Mouse (Mus musculus): ENCODE data around the gene Tmem206.

Tmem206 gene

DNA sequence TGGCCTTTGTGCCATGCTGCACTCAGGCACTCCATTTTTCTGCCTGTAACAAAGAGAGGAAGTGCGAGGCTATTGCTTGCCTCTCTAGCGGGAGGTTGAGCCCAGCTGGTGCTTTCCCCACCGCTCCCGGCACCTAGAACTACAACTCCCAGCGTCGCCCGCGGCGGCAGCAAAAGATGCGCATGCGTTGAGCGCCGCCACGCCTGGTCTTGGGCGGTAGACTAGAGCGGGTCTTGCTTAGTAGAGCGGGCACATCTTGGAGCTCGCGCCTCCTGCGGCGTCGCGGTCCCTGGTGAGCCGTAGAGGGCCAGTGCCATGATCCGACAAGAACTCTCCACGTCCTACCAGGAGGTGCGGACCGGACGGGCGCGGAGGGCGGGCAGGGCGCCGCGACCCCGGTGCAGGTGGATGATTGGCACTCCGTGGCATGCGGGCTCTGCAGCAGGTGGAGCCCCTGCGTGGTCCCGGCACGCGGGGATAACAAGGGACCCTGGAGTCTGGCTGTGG is at the start of gene Tmem206:
TSS of gene Tmem206 (plus strand) at position 187 of the 507 bp plus-strand sequence.
- DNase-seq = peak; percentile 97

- no peak for DNase-seq
These were observed 49.5 kb upstream of the Tmem206 start for GRCm38 (mm10) chr1:191276181-191276580.

GRCm38 (mm10) chr1:191277549-191278059 is 48.1 kb upstream of the Tmem206 start:
- peak; percentile 74 to 81 for DNase-seq

DNA sequence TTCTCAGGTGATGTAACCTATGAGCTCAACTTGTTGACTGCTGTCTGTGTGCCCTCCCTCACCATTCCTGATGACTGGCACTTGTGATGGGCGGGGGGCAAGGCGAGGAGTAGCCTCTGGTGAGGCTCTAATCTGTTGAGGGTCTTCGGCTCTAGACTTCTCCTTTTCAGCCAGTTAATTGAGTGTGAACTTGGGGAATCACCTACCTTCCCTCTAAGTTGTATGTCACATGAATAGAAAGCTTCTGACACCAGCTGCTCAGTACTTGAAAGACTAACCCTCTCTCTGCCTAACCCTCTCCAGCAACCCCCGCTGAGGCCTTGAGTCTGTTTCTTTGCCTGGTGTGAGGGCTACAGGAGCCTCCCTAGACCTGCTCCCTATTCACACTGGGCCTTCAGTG is 47.4 kb upstream of the Tmem206 start:
- DNase-seq = peak; percentile 44 to 47

GRCm38 (mm10) chr1:191281171-191281570 is 44.5 kb upstream of the Tmem206 start:
- DNase-seq = peak; percentile 55 to 60

- DNase-seq = peak; percentile 30 to 33
These were observed 43.4 kb upstream of the Tmem206 start for GRCm38 (mm10) chr1:191282319-191282718.

DNA sequence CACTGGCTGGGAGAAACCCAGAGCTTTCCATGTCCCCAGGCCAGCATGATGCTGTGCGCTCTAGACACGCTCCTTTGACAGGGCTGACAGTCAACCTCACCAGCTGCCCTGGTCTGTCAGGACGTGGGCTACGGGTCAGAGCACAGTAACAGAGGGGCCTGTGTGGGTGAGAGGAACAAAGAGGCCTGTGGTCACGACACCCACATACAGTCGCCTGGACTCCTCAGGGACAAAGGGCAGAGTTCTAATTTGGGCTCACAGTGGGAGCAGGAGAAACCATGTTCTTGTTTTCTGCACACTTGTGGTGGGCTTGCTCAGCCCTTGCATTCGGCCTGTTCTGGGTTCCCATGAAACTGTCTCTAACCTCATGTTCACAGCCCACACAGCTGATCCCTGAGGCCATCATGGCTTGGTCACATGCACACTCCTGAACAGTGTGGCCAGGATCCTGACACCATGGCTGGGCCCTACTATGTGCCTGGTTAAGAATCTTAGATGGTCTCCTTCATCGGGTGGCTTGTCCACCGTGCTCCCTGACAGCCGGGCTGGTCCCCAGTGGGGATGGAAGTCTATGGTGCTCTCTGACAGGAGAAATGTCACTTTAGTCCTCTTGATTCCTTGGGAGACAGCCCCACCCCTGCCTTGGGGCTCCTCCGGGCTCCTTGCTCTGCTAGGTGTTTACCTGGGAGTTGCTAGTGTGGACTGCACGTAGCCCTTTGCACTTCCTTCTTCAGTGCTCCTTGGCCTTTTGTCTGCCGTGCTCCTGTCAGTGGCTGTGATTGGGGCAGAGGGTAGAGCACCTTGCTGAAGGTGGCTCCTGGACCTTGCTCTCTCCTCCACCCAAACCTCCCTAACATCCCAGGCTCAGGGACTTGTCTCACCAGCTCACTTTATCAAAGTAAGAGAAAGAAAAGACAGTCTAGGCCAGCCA is 42.3 kb upstream of the Tmem206 start:
- DNase-seq = no peak

DNA sequence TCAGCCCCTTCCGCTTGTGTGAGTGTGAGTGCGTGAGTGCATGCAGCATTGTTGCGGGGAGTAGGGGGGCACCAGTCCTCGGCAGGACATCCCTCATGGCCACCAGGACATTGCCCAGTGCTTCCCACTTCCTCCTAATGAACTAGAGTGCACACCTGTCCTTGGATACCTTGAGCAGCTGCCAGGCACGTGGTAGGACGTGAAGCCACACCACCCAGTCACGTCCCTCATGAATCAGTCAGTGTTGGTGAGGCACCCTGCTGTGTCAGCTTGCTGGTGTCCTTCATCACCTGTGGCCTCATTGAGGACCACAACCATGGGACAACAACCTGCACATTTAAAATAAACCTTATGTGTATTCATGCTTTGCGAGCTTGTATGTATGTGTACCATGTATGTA is 41.2 kb upstream of the Tmem206 start:
- no peak for DNase-seq

DNA sequence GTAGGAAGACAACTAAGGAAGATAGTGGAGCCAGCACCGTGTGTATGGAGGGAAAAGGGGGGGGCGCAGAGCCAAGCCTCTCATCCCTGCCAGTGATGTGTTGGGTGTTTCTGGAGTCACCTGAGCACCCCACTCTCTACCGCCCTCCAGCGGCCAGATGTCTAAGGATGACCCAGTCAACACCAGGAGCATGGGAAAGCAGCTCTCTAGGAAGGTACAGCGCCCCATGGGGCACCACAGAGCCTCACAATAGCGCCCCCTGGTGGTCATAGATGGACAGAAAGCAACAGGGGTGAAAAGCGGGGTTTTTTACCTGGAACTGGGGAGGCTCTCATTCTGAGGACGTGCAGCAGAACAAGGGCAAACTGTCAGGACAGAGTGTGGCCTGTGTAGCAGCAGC is 37.0 kb upstream of the Tmem206 start:
- peak; percentile 86 to 87 for DNase-seq

- no peak for DNase-seq
These were observed 33.4 kb upstream of the Tmem206 start for GRCm38 (mm10) chr1:191292348-191292747.

GRCm38 (mm10) chr1:191293051-191293450 is 32.7 kb upstream of the Tmem206 start:
- DNase-seq = no peak

DNA sequence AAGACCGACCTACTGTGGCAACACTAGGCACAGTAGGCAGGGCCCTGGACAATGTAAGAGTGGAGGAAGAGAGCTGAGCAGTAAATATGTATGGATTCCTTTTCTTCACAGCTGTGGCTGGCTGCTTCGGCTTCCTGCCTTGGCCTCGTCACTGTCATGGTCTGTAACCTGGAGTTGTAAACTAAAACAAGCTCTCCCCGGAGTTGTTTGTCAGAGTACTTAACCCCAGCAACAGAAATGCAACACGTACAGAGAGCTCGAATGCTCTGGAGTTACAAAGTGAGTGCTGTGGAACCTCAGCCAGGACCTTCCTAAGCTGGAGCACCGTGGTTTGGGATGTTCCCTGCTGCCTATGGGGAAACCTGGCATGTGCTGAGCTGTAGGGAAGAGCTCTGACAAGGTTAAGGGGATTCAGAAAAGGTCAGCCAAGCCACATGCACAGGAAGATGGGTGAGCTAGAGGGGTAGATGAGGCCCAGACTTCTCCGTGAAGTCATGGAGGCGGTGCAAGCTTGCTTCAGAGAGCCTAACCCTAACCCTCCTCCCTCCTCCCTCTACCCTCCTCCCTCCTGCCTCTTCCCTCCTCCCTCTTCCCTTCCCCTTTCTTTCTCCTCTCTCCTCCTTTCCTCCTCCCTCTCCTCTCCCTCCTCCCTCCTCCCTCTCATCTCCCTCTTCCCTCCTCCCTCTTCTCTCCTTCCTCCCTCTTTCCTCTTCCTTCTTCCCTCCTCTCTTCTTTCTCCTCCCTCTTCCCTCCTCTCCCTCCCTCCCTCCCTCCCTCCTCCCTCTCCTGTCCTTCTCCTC is 31.5 kb upstream of the Tmem206 start:
- no peak for DNase-seq

DNA sequence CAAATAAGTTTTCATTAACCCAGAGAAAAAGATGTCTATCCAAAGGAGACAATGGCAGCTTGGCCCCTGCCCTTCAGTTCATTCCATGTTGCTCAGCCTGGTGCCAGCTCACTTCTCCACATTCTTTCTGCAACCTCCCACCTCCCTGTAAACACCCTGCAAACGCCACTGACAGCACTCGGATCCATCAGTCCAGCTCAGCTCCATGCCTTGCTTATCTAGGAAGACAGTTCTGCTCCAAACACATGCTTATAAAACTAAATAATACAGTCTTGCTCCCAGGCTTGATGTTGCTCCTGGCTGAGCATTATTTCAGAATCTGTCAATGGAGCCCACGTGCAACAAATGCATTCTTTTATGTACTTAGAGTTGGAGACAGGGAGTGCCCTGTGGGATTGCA is 29.9 kb upstream of the Tmem206 start:
- DNase-seq = no peak

- DNase-seq = no peak
These were observed 29.3 kb upstream of the Tmem206 start for GRCm38 (mm10) chr1:191296445-191296844.

DNA sequence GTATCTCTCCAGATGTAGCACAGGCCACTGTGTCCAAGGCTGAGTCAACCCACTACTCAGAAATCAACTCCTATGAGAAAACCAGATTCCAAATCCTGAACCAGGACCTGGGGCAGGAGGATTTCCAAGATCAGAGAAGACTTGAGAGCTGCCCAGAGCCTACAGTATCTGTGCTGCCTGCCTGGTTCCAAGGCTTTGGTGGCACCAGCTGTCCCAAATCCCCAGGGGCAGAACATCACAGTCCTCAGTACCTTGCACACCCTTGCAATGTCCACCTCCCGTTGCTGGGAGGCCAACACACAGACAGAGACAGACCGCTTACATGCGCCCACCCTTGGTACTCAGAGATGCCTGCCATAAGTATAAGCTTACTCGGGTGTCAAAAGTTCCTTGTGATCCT is 27.4 kb upstream of the Tmem206 start:
- no peak for DNase-seq

DNA sequence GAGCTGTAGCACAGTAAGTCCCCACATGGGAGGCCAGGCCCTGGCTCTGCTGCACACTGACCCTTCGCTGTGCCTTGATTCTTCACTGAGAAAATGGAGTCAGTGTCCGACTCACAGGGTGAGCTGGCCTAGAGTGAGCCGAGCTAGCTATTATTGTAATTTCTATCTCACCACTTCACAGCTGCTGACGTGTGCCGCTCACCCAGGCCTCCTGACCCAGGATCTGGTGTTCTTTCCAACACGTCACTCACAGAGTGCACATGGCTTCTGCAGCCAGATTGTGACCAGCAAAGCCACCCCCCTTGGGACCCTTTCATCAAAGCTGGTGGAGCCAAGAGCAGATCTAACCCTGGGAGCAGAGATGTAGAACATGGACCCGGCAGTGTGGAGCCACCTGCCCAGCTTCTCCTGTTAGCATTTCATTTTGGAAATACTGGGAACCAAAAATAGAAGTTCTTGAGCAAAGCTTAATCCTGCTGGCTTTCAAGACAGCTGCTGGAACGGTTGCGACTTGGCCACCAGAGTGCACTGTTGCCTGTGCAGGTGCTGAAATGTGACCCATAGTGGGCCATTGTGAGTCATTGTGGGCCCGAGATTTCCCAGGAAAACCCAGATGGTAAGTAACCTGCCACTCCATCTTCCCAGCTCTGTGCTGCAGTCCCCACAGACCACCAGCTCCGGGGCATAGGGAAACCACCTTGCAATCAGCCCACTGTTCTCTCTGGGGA is 26.3 kb upstream of the Tmem206 start:
- no peak for DNase-seq

DNA sequence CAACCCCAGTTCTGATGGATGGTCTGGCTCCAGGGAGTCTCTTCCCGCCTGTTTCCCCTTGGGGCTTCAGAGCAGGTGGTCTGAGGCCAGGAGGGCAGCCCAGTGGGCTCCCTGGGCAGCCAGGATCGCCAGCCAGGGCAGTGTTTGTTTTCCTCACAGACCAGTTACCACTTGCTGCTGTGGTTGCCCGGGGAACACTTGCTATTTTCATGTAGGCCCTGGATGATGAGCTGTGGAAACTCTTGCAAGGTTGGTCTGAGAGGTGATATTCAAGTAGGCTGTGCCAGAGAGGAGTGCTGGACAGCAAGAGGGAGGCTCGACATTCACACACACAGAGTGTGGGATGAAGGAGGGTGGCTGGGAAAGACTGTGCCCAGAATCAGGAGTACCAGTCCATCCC is 23.8 kb upstream of the Tmem206 start:
- no peak for DNase-seq

DNA sequence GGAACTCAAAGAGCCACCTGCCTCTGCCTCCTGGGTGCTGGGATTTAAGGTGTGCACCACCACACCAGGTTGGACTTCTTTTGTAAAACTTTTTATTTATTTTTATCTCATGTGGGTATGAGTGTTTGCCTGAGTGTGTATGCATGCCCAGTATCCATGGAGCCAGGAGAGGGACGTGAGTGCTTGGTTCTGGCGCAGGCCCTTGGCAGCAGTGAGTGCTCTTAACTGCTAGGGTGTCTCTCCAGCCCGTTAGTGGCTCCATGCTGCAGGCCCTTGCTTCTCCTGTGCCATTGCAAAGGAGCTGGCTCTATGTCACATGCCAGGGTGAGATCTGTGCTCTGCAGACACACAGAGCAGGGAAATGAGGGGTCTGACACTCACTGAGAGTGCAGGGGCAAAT is 22.0 kb upstream of the Tmem206 start:
- DNase-seq = no peak

GRCm38 (mm10) chr1:191304216-191304615 is 21.5 kb upstream of the Tmem206 start:
- DNase-seq = no peak

DNA sequence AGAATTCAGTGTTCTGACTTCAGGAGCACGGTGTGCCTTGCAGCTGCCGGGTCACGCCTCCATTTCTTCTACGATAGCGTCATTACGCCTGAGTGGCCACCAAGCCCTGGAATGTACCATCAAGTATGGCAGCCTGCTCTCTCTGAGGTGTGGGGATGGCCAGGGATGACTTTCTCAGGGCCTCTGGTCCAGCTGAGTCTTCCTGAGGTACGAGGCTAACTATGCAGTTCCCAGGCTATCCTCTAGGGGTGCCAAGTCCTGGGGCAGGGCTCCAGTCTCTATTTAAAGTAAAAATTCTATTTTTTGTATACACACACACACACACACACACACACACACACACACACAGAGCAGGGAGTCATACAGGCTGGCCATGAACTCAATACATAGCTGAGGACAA is 20.1 kb upstream of the Tmem206 start:
- DNase-seq = peak; percentile 41 to 50

GRCm38 (mm10) chr1:191306316-191306715 is 19.4 kb upstream of the Tmem206 start:
- DNase-seq = no peak

DNA sequence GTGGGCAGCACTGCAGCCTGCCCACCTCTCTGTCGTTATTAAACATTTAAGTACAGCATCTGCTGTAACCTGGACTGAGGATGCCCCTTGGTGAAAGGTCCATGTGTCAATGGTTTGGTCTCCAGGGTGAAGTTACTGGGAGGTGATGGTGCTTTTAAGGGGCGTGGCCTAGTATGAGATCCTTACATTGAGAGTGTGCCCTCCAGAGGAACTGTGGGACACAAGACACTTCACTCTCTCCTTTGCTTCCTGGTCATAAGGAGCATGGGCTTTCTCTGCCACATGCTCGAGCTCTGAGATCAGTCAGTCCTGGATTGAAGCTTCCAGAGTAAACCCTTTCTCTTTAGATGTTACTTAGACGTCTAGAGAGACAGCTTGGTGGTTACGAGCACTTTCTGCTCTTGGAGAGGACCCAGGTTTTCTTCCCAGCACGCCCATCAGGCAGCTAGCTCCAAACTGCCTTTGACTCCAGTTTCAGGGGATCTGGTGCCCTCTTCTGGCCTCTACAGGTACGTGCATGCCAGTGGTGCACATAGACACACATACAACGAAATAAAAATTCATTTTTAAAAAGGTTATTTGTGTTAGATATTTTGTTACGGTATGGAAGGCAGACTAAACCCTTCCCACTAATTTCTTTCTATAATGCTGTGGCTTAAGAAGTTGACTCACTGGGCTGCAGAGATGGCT is 17.8 kb upstream of the Tmem206 start:
- peak; percentile 24 to 34 for DNase-seq

All from B cell, adult 2 months (primary cell).